Mouse (Mus musculus): ENCODE data around the gene Osgin1. TPM values are rescaled to one million over a fixed set of nuclear protein-coding genes. Genes with fewer than 3 reads are reported as not detected.
A peak's percentile ranks its signal among the peaks of the same experiment; 100 is the strongest.

The Osgin1 gene
- total RNA-seq, 2 experiments from 2014 or later, result 0.45 to 0.72 TPM

GRCm38 (mm10) chr8:119423631-119424141, 10.2 kb upstream of the Osgin1 start:
- no peak for DNase-seq (ENCODE audit: low spot score in 2 of 2)

GRCm38 (mm10) chr8:119424199-119424733, 9.7 kb upstream of the Osgin1 start:
- no peak for DNase-seq (ENCODE audit: low spot score in 2 of 2)

GRCm38 (mm10) chr8:119424740-119425139, 9.2 kb upstream of the Osgin1 start:
- DNase-seq (ENCODE audit: low spot score in 2 of 2), result no peak

GRCm38 (mm10) chr8:119425533-119425932, 8.4 kb upstream of the Osgin1 start:
- no peak for DNase-seq (ENCODE audit: low spot score in 2 of 2)

GRCm38 (mm10) chr8:119426069-119426735, 7.7 kb upstream of the Osgin1 start:
- DNase-seq (ENCODE audit: low spot score in 2 of 2), result no peak

- DNase-seq (ENCODE audit: low spot score in 2 of 2), result no peak
Measured at GRCm38 (mm10) chr8:119427634-119428349, 6.1 kb upstream of the Osgin1 start.

- no peak for DNase-seq (ENCODE audit: low spot score in 2 of 2)
Measured at GRCm38 (mm10) chr8:119428350-119428740, 5.6 kb upstream of the Osgin1 start.

GRCm38 (mm10) chr8:119428766-119429327, 5.1 kb upstream of the Osgin1 start:
- no peak for DNase-seq (ENCODE audit: low spot score in 2 of 2)

GRCm38 (mm10) chr8:119429552-119429951, 4.4 kb upstream of the Osgin1 start:
- no peak for DNase-seq (ENCODE audit: low spot score in 2 of 2)

GRCm38 (mm10) chr8:119430250-119430649, 3.7 kb upstream of the Osgin1 start:
- no peak for DNase-seq (ENCODE audit: low spot score in 2 of 2)

- no peak for DNase-seq (ENCODE audit: low spot score in 2 of 2)
Measured at GRCm38 (mm10) chr8:119430690-119431089, 3.2 kb upstream of the Osgin1 start.

GRCm38 (mm10) chr8:119432372-119432771, 1.6 kb upstream of the Osgin1 start:
- DNase-seq (ENCODE audit: low spot score in 2 of 2), result no peak

GRCm38 (mm10) chr8:119434569-119434968, 645 bp downstream of the Osgin1 start:
- no peak for DNase-seq (ENCODE audit: low spot score in 2 of 2)

GRCm38 (mm10) chr8:119435527-119435926, 1.6 kb downstream of the Osgin1 start:
- no peak for DNase-seq (ENCODE audit: low spot score in 2 of 2)

- no peak for DNase-seq (ENCODE audit: low spot score in 2 of 2)
Measured at GRCm38 (mm10) chr8:119436331-119436730, 2.4 kb downstream of the Osgin1 start.

- DNase-seq (ENCODE audit: low spot score in 2 of 2), result no peak
Measured at GRCm38 (mm10) chr8:119436933-119437332, 3.0 kb downstream of the Osgin1 start.

GRCm38 (mm10) chr8:119437506-119437905, 3.6 kb downstream of the Osgin1 start:
- DNase-seq (ENCODE audit: low spot score in 2 of 2), result no peak

- no peak for DNase-seq (ENCODE audit: low spot score in 2 of 2)
Measured at GRCm38 (mm10) chr8:119438876-119439275, 5.0 kb downstream of the Osgin1 start.

GRCm38 (mm10) chr8:119439424-119439823, 5.5 kb downstream of the Osgin1 start:
- DNase-seq (ENCODE audit: low spot score in 2 of 2), result no peak

- no peak for DNase-seq (ENCODE audit: low spot score in 2 of 2)
Measured at GRCm38 (mm10) chr8:119439893-119440249, 5.9 kb downstream of the Osgin1 start.

- peak; percentile 55 to 57 for DNase-seq (ENCODE audit: low spot score in 2 of 2)
Measured at GRCm38 (mm10) chr8:119440250-119440951, 6.5 kb downstream of the Osgin1 start.

GRCm38 (mm10) chr8:119440952-119441270, 7.0 kb downstream of the Osgin1 start:
- DNase-seq (ENCODE audit: low spot score in 2 of 2), result no peak

All from left cerebral cortex, adult 18-20 months (tissue).